Mouse (Mus musculus) neural tube, embryonic 11.5 days (tissue): ENCODE measurements at regions not wholly inside any gene's neighbourhood (a gene's known extent, or its start where the extent isn't known, plus 50 kb on each side); places are given as distances from the start of the nearest gene placed in this dataset.

Source experiments
- ATAC-seq: fragments of 200-750 bp; cut with Nextera tagmentation; 2 replicates; pipeline ENCODE4 v1.8.0; 2017; ENCODE audit warnings: moderate number of reproducible peaks, mild to moderate bottlenecking, moderate TSS enrichment, moderate library complexity; ENCODE audit not compliant: insufficient read depth, low FRiP score, low TSS enrichment
- DNase-seq: peaks from one replicate; pipeline ENCODE4 v3.0.0-alpha.2; 2015; ENCODE audit warnings: low spot score
- H3K27ac ChIP-seq: fragments of 300-500 bp; sonication (generic); 2 replicates; pipeline ENCODE4 v1.5.1; 2014; ENCODE audit warnings: low read depth, mild to moderate bottlenecking, low read length
- H3K27me3 ChIP-seq: fragments of 300-500 bp; sonication (generic); 2 replicates; pipeline ENCODE4 v1.6.1; 2014; ENCODE audit warnings: mild to moderate bottlenecking, low read length, mixed read lengths; ENCODE audit not compliant: control insufficient read depth, insufficient read depth
- H3K36me3 ChIP-seq: fragments of 300-500 bp; sonication (generic); 2 replicates; pipeline ENCODE4 v1.6.1; 2014; ENCODE audit warnings: mild to moderate bottlenecking, low read length, moderate library complexity, mixed read lengths; ENCODE audit not compliant: control insufficient read depth, insufficient read depth
- H3K4me1 ChIP-seq: fragments of 300-500 bp; sonication (generic); 2 replicates; pipeline ENCODE4 v1.6.1; 2014; ENCODE audit warnings: low read length, mixed read lengths; ENCODE audit not compliant: control insufficient read depth, insufficient read depth
- H3K4me2 ChIP-seq: fragments of 300-500 bp; sonication (generic); 2 replicates; pipeline ENCODE4 v1.6.1; 2014; ENCODE audit warnings: low read depth, mild to moderate bottlenecking, moderate library complexity
- H3K4me3 ChIP-seq: fragments of 300-500 bp; sonication (generic); 2 replicates; pipeline ENCODE4 v1.5.1; 2014; ENCODE audit warnings: low read depth, low read length
- H3K9ac ChIP-seq: fragments of 300-500 bp; sonication (generic); 2 replicates; pipeline ENCODE4 v1.6.1; 2014; ENCODE audit warnings: mild to moderate bottlenecking, low read length
- H3K9me3 ChIP-seq: fragments of 300-500 bp; sonication (generic); 2 replicates; pipeline ENCODE4 v1.6.1; 2016; ENCODE audit warnings: low read length; ENCODE audit not compliant: control insufficient read depth
- WGBS: fragments of 180-500 bp; shearing (Covaris S2); extraction: QIAGEN DNeasy Blood & Tissue Kit; methylation state at CpG from one replicate; pipeline ENCODE4 v1.1.7; 2014; 5-methylcytosine and 5-hydroxymethylcytosine counted together

DNA sequence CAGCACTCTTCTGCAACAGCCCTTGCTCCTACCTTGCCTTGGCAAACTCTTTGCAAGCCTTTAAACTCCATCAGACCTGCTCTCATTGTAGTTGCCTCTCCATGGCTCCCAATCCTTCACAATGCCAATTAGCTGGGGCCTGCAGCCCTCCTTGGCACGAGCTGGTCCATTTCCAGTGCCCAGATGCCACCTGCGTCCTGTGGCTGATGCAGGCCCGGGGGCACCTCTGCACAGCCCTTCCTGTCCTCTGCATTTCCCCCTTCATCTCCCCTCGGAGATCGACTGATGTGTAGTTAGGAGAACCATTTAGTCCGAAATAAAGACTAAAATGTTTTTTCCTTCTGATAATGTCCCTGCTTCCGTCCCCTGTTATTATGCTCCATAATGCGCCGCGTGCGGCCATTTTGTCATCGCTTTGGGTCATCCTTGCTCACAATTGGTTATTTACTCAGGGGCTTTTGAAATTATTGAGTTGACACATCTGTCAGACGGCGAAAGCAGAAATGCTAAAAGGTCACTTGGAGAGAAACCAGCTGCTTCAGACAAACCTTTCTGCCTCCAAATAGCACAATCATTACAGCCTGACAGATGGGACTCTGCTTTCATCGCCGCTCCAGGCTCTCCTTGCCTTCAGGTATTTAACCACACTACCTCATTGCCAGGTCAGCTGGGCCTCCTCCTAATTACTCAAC is 250.0 kb upstream of the Fam92a start:
- H3K36me3 ChIP-seq, result no peaks in the 10 kb centered on the region
- 82% methylated on average over 16 of the region's 16 CpGs for WGBS
- no peaks in the 10 kb centered on the region for H3K27me3 ChIP-seq
- H3K9ac ChIP-seq, result no peak overlapping the region
- DNase-seq, result peak; percentile 24
- no peak for ATAC-seq
- no peak overlapping the region for H3K4me3 ChIP-seq
- H3K9me3 ChIP-seq, result no peaks in the 10 kb centered on the region
- H3K4me2 ChIP-seq, result no peak overlapping the region
- H3K4me1 ChIP-seq, result no peaks in the 10 kb centered on the region
- 0 out of 2 replicates have a peak overlapping the region, but pooled peaks have one; percentile 15 for H3K27ac ChIP-seq

DNA sequence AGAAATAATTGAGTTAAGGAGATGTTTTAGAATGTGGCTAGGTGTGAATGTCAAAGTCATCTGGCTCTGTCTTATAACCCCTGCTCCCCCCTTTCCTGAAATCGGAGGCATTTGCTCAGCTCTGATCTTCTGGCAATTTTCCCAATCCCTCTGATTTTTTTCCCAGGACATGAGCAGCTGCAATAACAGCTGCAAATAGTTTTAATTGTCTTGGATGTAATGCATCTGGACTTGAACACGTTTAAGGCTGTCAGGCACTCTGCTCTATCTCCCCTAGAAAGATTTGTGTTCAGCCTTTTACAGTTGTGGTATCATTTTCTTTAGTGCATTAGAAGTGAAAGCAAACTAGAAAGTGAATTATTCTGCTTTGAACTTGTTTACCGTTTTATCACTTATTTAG is 246.3 kb upstream of the Fam92a start:
- ATAC-seq, result no peak

DNA sequence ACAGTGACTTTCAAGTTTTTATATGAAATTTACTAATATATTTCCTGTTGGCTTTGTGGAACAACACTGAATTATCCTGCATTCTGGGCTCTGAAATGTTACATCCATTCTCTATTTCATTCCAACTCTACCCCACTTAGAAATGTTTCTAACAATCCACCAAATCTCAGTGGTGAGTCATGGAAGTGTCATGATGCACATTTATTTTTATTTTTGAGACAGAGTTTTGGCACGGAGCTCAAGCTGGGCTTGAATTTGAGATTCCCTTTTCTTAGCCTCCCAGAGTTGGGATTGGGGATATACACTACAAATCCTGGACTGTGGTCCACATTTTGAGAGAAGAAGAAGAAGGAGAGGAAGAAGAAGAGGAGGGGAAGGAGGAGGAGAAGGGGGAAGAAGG is 223.5 kb upstream of the Fam92a start:
- 90% methylated on average over 1 of the region's 1 CpGs for WGBS

More for the DNA sequence above, 246.3 kb upstream of the Fam92a start:
- no peak overlapping the region for H3K9ac ChIP-seq
- H3K4me1 ChIP-seq, result no peaks in the 10 kb centered on the region
- no peak overlapping the region for H3K27ac ChIP-seq
- no peaks in the 10 kb centered on the region for H3K36me3 ChIP-seq
- WGBS, result 66% methylated on average over 3 of the region's 3 CpGs
- no peak for DNase-seq
- H3K9me3 ChIP-seq, result no peaks in the 10 kb centered on the region
- H3K27me3 ChIP-seq, result no peaks in the 10 kb centered on the region
- no peak overlapping the region for H3K4me3 ChIP-seq
- H3K4me2 ChIP-seq, result no peak overlapping the region

DNA sequence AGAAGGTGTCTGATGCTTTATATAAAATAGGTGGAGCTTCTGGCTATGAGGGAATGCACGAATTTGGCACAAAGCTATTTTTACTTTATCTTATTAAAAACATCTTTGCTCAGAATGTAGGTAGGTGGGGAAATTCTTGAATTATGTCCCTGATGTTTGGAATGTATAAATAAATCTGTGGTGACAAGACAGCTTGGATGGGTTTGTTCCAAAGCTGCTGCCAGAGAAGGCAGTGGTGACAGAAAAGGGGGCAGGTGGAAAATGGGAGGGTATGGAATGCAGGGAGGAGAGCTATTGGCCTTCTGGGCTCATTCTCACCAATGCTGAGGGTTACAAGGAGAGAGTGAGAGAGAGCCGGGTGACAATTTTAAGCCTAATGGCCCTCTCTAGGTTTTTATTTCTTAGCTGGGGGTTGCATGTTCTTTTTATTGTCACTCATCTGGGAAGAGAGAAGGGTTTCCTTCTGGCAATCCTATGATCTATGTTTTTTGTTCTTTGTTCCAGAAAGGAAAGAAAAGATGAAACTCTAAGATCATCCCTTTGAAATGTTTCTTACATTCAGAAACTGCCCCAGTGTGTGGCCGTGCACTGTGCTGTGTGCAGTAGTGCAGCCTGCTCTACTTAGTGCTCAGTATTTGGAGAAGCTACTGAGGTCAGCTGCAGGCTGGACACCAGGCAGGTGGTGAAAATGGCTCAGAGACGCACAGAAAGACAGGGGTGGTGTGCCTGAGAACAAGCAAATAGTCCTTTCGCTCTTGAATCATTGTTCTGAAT is 205.2 kb upstream of the Fam92a start:
- Histone ChIP-seq H3K9me3 (no peaks in the 10 kb centered on the region), H3K27me3 (no peaks in the 10 kb centered on the region), H3K4me1 (no peaks in the 10 kb centered on the region), H3K4me2 (no peak overlapping the region), H3K4me3 (no peak overlapping the region), H3K9ac (no peak overlapping the region), H3K36me3 (no peaks in the 10 kb centered on the region), H3K27ac (no peak overlapping the region)
- 78% methylated on average over 5 of the region's 5 CpGs for WGBS
- no peak for DNase-seq
- ATAC-seq, result no peak

More for the DNA sequence above, 223.5 kb upstream of the Fam92a start:
- no peak for ATAC-seq
- Histone ChIP-seq H3K4me2 (no peak overlapping the region), H3K4me3 (no peak overlapping the region), H3K36me3 (no peaks in the 10 kb centered on the region), H3K4me1 (no peaks in the 10 kb centered on the region), H3K27ac (no peak overlapping the region), H3K27me3 (no peaks in the 10 kb centered on the region), H3K9ac (no peak overlapping the region), H3K9me3 (no peaks in the 10 kb centered on the region)
- DNase-seq, result no peak

DNA sequence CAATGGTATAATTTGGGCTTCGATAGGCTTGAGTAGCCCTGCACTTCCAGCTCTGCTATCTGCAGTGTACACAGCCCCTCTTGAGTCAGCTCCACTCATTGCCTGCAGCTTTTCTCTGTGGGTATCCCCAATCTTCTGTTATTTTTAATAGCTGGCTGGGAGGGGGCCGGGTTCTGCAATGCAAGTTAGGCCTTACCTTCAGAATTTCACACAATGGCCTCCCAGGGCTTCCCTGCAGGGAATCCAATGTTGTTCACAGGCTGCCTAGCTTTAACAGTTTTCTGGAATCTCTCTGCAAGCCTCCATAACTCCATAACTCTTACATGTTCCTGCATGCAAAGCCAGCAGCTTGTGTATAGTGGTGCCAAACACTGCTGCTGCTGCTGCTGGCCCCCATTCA is 197.7 kb upstream of the Fam92a start:
- Histone ChIP-seq H3K27ac (no peak overlapping the region), H3K36me3 (no peaks in the 10 kb centered on the region), H3K9ac (no peak overlapping the region), H3K27me3 (no peaks in the 10 kb centered on the region), H3K4me2 (no peak overlapping the region), H3K4me3 (no peak overlapping the region), H3K4me1 (no peaks in the 10 kb centered on the region), H3K9me3 (no peaks in the 10 kb centered on the region)
- no peak for DNase-seq
- no peak for ATAC-seq
- WGBS, result 52% methylated on average over 2 of the region's 2 CpGs

GRCm38 (mm10) chr4:12356992-12357634 is 185.3 kb upstream of the Fam92a start:
- ATAC-seq (peak; percentile 48), DNase-seq (no peak)
- Histone ChIP-seq H3K4me1 (no peaks in the 10 kb centered on the region), H3K9me3 (no peaks in the 10 kb centered on the region), H3K27ac (no peak overlapping the region), H3K27me3 (no peaks in the 10 kb centered on the region), H3K4me2 (no peak overlapping the region), H3K4me3 (no peak overlapping the region), H3K9ac (no peak overlapping the region), H3K36me3 (no peaks in the 10 kb centered on the region)
- WGBS, result 36% methylated on average over 2 of the region's 2 CpGs

- H3K4me1 ChIP-seq, result no peaks in the 10 kb centered on the region
- H3K9me3 ChIP-seq, result no peaks in the 10 kb centered on the region
- H3K9ac ChIP-seq, result no peak overlapping the region
- no peak overlapping the region for H3K4me2 ChIP-seq
- no peak for DNase-seq
- ATAC-seq, result no peak
- WGBS, result 76% methylated on average over 3 of the region's 3 CpGs
- H3K36me3 ChIP-seq, result no peaks in the 10 kb centered on the region
- no peak overlapping the region for H3K27ac ChIP-seq
- no peak overlapping the region for H3K4me3 ChIP-seq
- no peaks in the 10 kb centered on the region for H3K27me3 ChIP-seq
Observed at GRCm38 (mm10) chr4:12353337-12353856, 181.6 kb upstream of the Fam92a start.

DNA sequence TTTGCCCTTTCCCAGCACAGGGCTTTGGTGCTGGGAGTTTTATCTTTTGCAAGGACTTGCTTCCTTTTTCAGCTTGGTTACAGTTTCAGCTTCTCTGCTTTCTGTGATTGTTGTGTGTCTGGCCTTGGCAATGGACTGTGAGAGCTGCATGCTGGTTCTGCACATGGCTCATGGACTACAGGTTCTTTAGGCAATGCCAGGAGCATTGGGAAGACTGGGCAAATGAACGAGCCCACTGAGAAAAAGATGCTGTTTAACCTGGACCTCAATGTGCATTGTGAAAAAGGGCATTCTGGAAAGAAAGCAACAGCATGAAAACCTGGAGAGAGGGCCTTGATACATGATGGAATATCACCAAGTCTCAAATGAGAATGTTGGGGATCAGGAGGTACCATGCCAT is 167.4 kb upstream of the Fam92a start:
- DNase-seq (no peak), ATAC-seq (no peak)
- Histone ChIP-seq H3K4me3 (no peak overlapping the region), H3K36me3 (no peaks in the 10 kb centered on the region), H3K9ac (no peak overlapping the region), H3K4me2 (no peak overlapping the region), H3K9me3 (no peaks in the 10 kb centered on the region; the same call in 1 of the 2 replicates), H3K27me3 (no peaks in the 10 kb centered on the region), H3K4me1 (no peaks in the 10 kb centered on the region), H3K27ac (no peak overlapping the region)
- WGBS, result 74% methylated on average over 1 of the region's 1 CpGs
